Comparison of ENCODE assay signal across 9 mouse cellular contexts in genomic region chr7:118841796-118842195, GRCm38 (mm10). TPM values are rescaled to one million over a fixed set of nuclear protein-coding genes. Genes with fewer than 3 reads are reported as not detected.
A peak's percentile ranks its signal among the peaks of the same experiment; 100 is the strongest.
DNase-seq lines count a peak whose midpoint lies in the region; ATAC-seq and TF ChIP-seq lines count a peak whose summit lies in the region.
"Had no signal": no experiment of that assay in that cellular context is flagged by ENCODE, and none has a peak within 500 bp of the region (broad histone marks: within the 10 kb centered on the region; RNA-seq: fewer than 3 reads in every experiment).

No protein-coding gene starts in this region.

- peaks cover 60% of the 10 kb centered on the region for H3K36me3 ChIP-seq in kidney, postnatal 0 days (ENCODE audit: insufficient read depth, low read length)
- H3K36me3 ChIP-seq in kidney, embryonic 16.5 days (ENCODE audit: insufficient read depth, low read length), result peaks cover 78% of the 10 kb centered on the region
- peaks cover 97% of the 10 kb centered on the region for H3K36me3 ChIP-seq in liver, embryonic 12.5 days

- no peaks in the 10 kb centered on the region for H3K9me3 ChIP-seq in kidney, postnatal 0 days (replicated peaks; ENCODE audit: low read length)
- no peaks in the 10 kb centered on the region for H3K9me3 ChIP-seq in kidney, embryonic 16.5 days (ENCODE audit: low read length)
- H3K9me3 ChIP-seq in liver, embryonic 12.5 days (replicated peaks), result no peaks in the 10 kb centered on the region

- 0 out of 2 replicates have a peak, but pooled peaks have one; percentile 4 for TF ChIP-seq CTCF in kidney, postnatal 0 days (IDR thresholded peaks at IDR 0.05; ENCODE audit: low read depth)

- no peak overlapping the region for H3K9ac ChIP-seq in kidney, postnatal 0 days (ENCODE audit: low read depth, low read length)
- H3K9ac ChIP-seq in kidney, embryonic 16.5 days (replicated peaks; ENCODE audit: low read length), result no peak overlapping the region
- no peak overlapping the region for H3K9ac ChIP-seq in liver, embryonic 12.5 days

- no peak overlapping the region for H3K27ac ChIP-seq in kidney, postnatal 0 days
- no peak overlapping the region for H3K27ac ChIP-seq in kidney, embryonic 16.5 days (ENCODE audit: low read length)
- no peak overlapping the region for H3K27ac ChIP-seq in liver, embryonic 12.5 days

- H3K4me2 ChIP-seq in kidney, postnatal 0 days (ENCODE audit: low read length), result no peak overlapping the region
- no peak overlapping the region for H3K4me2 ChIP-seq in kidney, embryonic 16.5 days (replicated peaks; ENCODE audit: low read depth, low read length)
- H3K4me2 ChIP-seq in liver, embryonic 12.5 days, result no peak overlapping the region

- no peaks in the 10 kb centered on the region for H3K4me1 ChIP-seq in kidney, postnatal 0 days (replicated peaks; ENCODE audit: insufficient read depth, low read length)
- no peaks in the 10 kb centered on the region for H3K4me1 ChIP-seq in kidney, embryonic 16.5 days (ENCODE audit: insufficient read depth, low read length)
- H3K4me1 ChIP-seq in liver, embryonic 12.5 days, result 0 out of 2 replicates have a peak, but pooled peaks cover 7% of the 10 kb centered on the region

- DNase-seq in cerebellum, postnatal 10 days, result peak; percentile 44 to 48
- DNase-seq in kidney, postnatal 0 days (ENCODE audit: low spot score), result no peak
- peak; percentile 56 for DNase-seq in Muller cell, postnatal 12 days (ENCODE audit: inconsistent ontology term)
- DNase-seq in urinary bladder, postnatal 4 days (ENCODE audit: low spot score in 2 of 2), result no peak
- DNase-seq: gastrocnemius, postnatal 14 days had no signal

- no peaks in the 10 kb centered on the region for H3K27me3 ChIP-seq in kidney, postnatal 0 days (ENCODE audit: insufficient read depth, low read length)
- H3K27me3 ChIP-seq in kidney, embryonic 16.5 days (ENCODE audit: insufficient read depth, low read length), result no peaks in the 10 kb centered on the region
- H3K27me3 ChIP-seq in liver, embryonic 12.5 days (replicated peaks), result no peaks in the 10 kb centered on the region

- no peak for ATAC-seq in cerebellum, adult (ENCODE audit: insufficient number of reproducible peaks, low FRiP score, low TSS enrichment)
- no peak for ATAC-seq in kidney, postnatal 0 days (replicated peaks; ENCODE audit: low FRiP score, low read depth)
- ATAC-seq in kidney, embryonic 16.5 days (ENCODE audit: low FRiP score, low TSS enrichment), result no peak
- 0 out of 4 replicates have a peak, but pooled peaks have one; percentile 21 to 35 for ATAC-seq in hematopoietic stem cell, adult 5-6 weeks (replicated peaks in 1 of 2; ENCODE audit: insufficient read depth in 1 of 2, low FRiP score in 2 of 2, low TSS enrichment in 1 of 2, low read depth in 1 of 2, poor library complexity in 2 of 2, severe bottlenecking in 2 of 2)
- ATAC-seq in liver, embryonic 12.5 days, result no peak

- 54% methylated on average over 1 of the region's 1 CpGs for WGBS in kidney, postnatal 0 days
- WGBS in kidney, embryonic 16.5 days, result 46% methylated on average over 1 of the region's 1 CpGs
- WGBS in liver, embryonic 12.5 days (ENCODE audit: insufficient replicate concordance), result 42% methylated on average over 1 of the region's 1 CpGs

- no peak overlapping the region for H3K4me3 ChIP-seq in kidney, postnatal 0 days (replicated peaks; ENCODE audit: low read depth, low read length)
- no peak overlapping the region for H3K4me3 ChIP-seq in kidney, embryonic 16.5 days (ENCODE audit: low read length)
- H3K4me3 ChIP-seq in liver, embryonic 12.5 days, result no peak overlapping the region

RNA-seq across cellular contexts. Expression of gene Iqck, which starts 13.8 kb away (rescaled TPM):
- polyA plus RNA-seq in kidney, postnatal 0 days (2015; fragmentation: Nextera tagmentation; extraction: Ambion mirVana), result 2.5 and 2.9 TPM in 2 replicates
- 3.0 and 3.1 TPM in 2 replicates for polyA plus RNA-seq in kidney, embryonic 16.5 days (2015; fragmentation: Nextera tagmentation; extraction: Ambion mirVana)
- 0.99 and 2.0 TPM in 2 replicates for total RNA-seq in hematopoietic stem cell, adult 5-6 weeks (2017)
- polyA plus RNA-seq in liver, embryonic 12.5 days (2016; fragmentation: Nextera tagmentation; extraction: Ambion mirVana), result 0.37 and 0.68 TPM in 2 replicates

RNA-seq across cellular contexts. Expression of gene Knop1, which starts 14.3 kb away (rescaled TPM):
- polyA plus RNA-seq in kidney, postnatal 0 days (2015; fragmentation: Nextera tagmentation; extraction: Ambion mirVana), result 101 TPM in 2 replicates
- 95.7 and 113 TPM in 2 replicates for polyA plus RNA-seq in kidney, embryonic 16.5 days (2015; fragmentation: Nextera tagmentation; extraction: Ambion mirVana)
- total RNA-seq in hematopoietic stem cell, adult 5-6 weeks (2017), result 38.5 and 50.3 TPM in 2 replicates
- 60.0 and 60.2 TPM in 2 replicates for polyA plus RNA-seq in liver, embryonic 12.5 days (2016; fragmentation: Nextera tagmentation; extraction: Ambion mirVana)

Comparison
In these comparisons a context has a peak if more than half of its experiments do, and no peak if none do; other contexts are left out.
1. DNase-seq: peak in cerebellum, postnatal 10 days (2 of 2) and Muller cell, postnatal 12 days (single experiment); none in kidney, postnatal 0 days (single experiment) and urinary bladder, postnatal 4 days (0 of 2).
2. ATAC-seq: peak in hematopoietic stem cell, adult 5-6 weeks (2 of 2); none in cerebellum, adult (single experiment), kidney, postnatal 0 days (single experiment), kidney, embryonic 16.5 days (single experiment) and liver, embryonic 12.5 days (single experiment).